Mouse (Mus musculus): Measurements from ENCODE around the gene Ppp1r3c.

GRCm38 (mm10) chr19:36705286-36706146 lies 30.9 kb downstream of the Ppp1r3c start:
- no peak for TF ChIP-seq MAFK (IDR thresholded peaks at IDR 0.05; ENCODE audit: insufficient read depth, low read depth, low read length)
- no peak for TF ChIP-seq CHD2 (IDR thresholded peaks at IDR 0.05; ENCODE audit: low read depth, low read length)
- TF ChIP-seq ZNF384 (IDR thresholded peaks at IDR 0.05; ENCODE audit: low read depth, low read length) = no peak
- TF ChIP-seq HCFC1 (IDR thresholded peaks at IDR 0.05; ENCODE audit: borderline replicate concordance, insufficient read depth, low read length) = no peak
- TF ChIP-seq ZC3H11A (IDR thresholded peaks at IDR 0.05; ENCODE audit: borderline replicate concordance, low read depth, low read length) = no peak
